Mouse (Mus musculus): ENCODE measurements at regions not wholly inside any gene's neighbourhood (a gene's known extent, or its start where the extent isn't known, plus 50 kb on each side); places are given as distances from the start of the nearest gene placed in this dataset.

DNA sequence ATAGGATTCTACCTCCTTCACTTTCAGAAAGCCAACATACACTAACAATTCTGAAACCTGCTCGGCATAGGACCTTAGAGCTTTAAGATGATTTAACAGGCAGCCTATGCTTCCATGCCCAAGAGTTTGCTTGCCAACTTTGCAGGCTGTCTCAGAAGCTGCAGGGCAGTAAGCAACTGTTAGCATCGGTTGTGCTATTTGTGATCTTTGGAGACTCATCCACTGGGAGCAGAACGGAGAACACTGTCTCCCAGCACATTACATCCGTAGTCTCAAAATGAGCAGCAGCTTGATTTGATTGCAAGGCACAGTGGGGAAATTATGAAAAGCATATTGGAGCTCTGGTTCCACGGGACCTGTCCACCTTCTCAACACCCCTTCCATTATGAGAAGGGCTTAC, 108.5 kb upstream of the Pter start:
- no peak for DNase-seq (ENCODE audit: low read depth, low spot score)

- no peak for DNase-seq (ENCODE audit: low read depth, low spot score)
These were observed 97.9 kb upstream of the Pter start for GRCm38 (mm10) chr2:12825902-12826301.

- no peak for DNase-seq (ENCODE audit: low read depth, low spot score)
These were observed 90.3 kb upstream of the Pter start for GRCm38 (mm10) chr2:12833579-12833978.

- DNase-seq (ENCODE audit: low read depth, low spot score): no peak
These were observed 57.3 kb upstream of the Pter start for GRCm38 (mm10) chr2:12866543-12866942.

DNA sequence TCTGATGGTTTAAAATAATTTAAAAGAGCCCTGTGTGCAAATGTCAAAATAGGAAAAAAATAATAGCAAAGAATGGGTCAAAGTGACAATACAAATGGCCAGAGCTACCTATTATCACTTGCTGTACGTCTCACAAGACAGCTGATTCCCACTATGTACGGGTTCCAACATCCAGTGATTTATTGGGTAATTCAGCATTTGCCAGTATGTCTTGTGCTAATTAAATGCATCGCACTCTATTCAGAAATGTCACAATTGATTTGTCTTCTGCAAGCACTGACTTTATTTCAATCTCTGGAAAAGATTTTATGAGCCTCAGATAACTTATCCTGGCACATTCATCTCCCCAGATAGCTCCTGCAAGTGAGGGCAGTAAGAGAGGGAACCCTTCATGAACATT, 55.1 kb upstream of the Pter start:
- DNase-seq (ENCODE audit: low read depth, low spot score): no peak

Measured in CD4-positive, CD25-positive, alpha-beta regulatory T cell, adult 2 months (primary cell).